In the genomic region with DNA sequence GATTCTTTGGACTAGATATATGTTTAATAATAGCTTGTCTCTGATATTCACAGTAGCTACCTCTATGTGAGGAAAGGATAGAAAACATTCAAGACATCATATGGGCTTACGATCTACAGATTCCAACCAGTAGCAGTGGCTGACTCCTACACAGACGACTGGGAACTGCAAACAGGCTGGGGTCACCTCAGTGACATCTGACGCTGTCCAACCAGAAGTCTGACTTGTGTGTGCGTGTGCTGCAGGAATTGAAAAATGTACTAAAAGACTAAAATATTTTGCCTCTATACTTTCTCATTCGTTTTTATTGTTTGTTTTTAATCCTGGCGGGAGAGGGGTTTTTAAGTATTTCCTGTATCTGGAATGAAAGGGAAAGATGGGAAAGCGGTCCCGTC, we compare ENCODE assay signal across 8 mouse cellular contexts. TPM values are rescaled to one million over a fixed set of nuclear protein-coding genes. Genes with fewer than 3 reads are reported as not detected.
A peak's percentile ranks its signal among the peaks of the same experiment; 100 is the strongest.
DNase-seq lines count a peak whose midpoint lies in the region; ATAC-seq and TF ChIP-seq lines count a peak whose summit lies in the region.

No protein-coding gene starts in this region.

- ATAC-seq in CD4-positive, CD25-positive, alpha-beta regulatory T cell, adult 4 months, result no peak
- ATAC-seq in midbrain, embryonic 16.5 days, result no peak

- peak overlapping the region; percentile 99 for H3K4me3 ChIP-seq in testis, adult 2 months (ENCODE audit: control insufficient read depth, low read depth, low read length)
- H3K4me3 ChIP-seq in midbrain, embryonic 16.5 days (ENCODE audit: low read depth, low read length), result peak overlapping the region; percentile 97

- no peaks in the 10 kb centered on the region for H3K9me3 ChIP-seq in midbrain, embryonic 16.5 days (replicated peaks; ENCODE audit: control insufficient read depth, low read length, poor library complexity, severe bottlenecking)

- H3K36me3 ChIP-seq in testis, adult 2 months (ENCODE audit: control insufficient read depth, insufficient read depth, low read length), result no peaks in the 10 kb centered on the region
- H3K36me3 ChIP-seq in midbrain, embryonic 16.5 days (ENCODE audit: control insufficient read depth, insufficient read depth, low read length), result no peaks in the 10 kb centered on the region

- H3K27ac ChIP-seq in testis, adult 2 months (ENCODE audit: control insufficient read depth, insufficient read depth, low read depth, low read length), result peak overlapping the region; percentile 97
- H3K27ac ChIP-seq in midbrain, embryonic 16.5 days (ENCODE audit: low read length), result peak overlapping the region; percentile 98

- peak; percentile 49 for DNase-seq in CD4-positive, CD25-positive, alpha-beta regulatory T cell, adult 2 months (ENCODE audit: low read depth, low spot score)
- DNase-seq in testis, postnatal 14 days (ENCODE audit: low spot score), result no peak
- peak; percentile 44 for DNase-seq in kidney, postnatal 10 days
- no peak for DNase-seq in layer of hippocampus, adult 8-10 months (ENCODE audit: low spot score in 2 of 2)
- no peak for DNase-seq in urinary bladder, postnatal 36 days (ENCODE audit: low spot score in 2 of 2)

- H3K27me3 ChIP-seq in testis, adult 2 months (ENCODE audit: control insufficient read depth, insufficient read depth, low read length), result no peaks in the 10 kb centered on the region
- H3K27me3 ChIP-seq in midbrain, embryonic 16.5 days (ENCODE audit: control insufficient read depth, insufficient read depth, low read depth, low read length), result no peaks in the 10 kb centered on the region

- TF ChIP-seq POLR2A in testis, adult 2 months (IDR thresholded peaks at IDR 0.05; ENCODE audit: control insufficient read depth, low read depth, low read length), result no peak

- H3K4me2 ChIP-seq in midbrain, embryonic 16.5 days (ENCODE audit: low read length), result peak overlapping the region; percentile 71

- H3K9ac ChIP-seq in midbrain, embryonic 16.5 days (ENCODE audit: low read depth, low read length), result peak overlapping the region; percentile 97

- WGBS in midbrain, embryonic 16.5 days, result under 1% methylated on average over 8 of the region's 8 CpGs

- peaks cover 7% of the 10 kb centered on the region; the same call in 1 of the 2 replicates for H3K4me1 ChIP-seq in testis, adult 2 months (ENCODE audit: control insufficient read depth, insufficient read depth, low read length)
- peaks cover 32% of the 10 kb centered on the region for H3K4me1 ChIP-seq in midbrain, embryonic 16.5 days (ENCODE audit: control insufficient read depth, insufficient read depth, low read length)

- TF ChIP-seq CTCF in testis, adult 2 months (IDR thresholded peaks at IDR 0.05; ENCODE audit: control insufficient read depth, insufficient read depth, insufficient replicate concordance, low read depth, low read length), result no peak

RNA-seq across cellular contexts. Expression of a gene that starts 0.9 kb away (rescaled TPM):
- polyA plus RNA-seq in CD4-positive, CD25-positive, alpha-beta regulatory T cell, adult 4 months (2017; shearing (Covaris generic)), result 10 to 100 TPM; 23.6 to 25.6 TPM
- polyA plus RNA-seq in testis, adult 2 months (2012; rRNA removed), result 4.1 and 4.4 TPM in 2 replicates
- polyA plus RNA-seq in midbrain, embryonic 16.5 days (2015; fragmentation: Nextera tagmentation; extraction: Ambion mirVana), result 39.5 and 47.4 TPM in 2 replicates
- 10 to 100 TPM; 25.0 to 26.5 (median 25.7) TPM for total RNA-seq in layer of hippocampus, adult 8-10 months (2022)

RNA-seq across cellular contexts. Expression of a gene that starts 20.0 kb away (rescaled TPM):
- 10 to 100 TPM; 23.5 to 47.7 TPM for polyA plus RNA-seq in CD4-positive, CD25-positive, alpha-beta regulatory T cell, adult 4 months (2017; shearing (Covaris generic))
- polyA plus RNA-seq in testis, adult 2 months (2012; rRNA removed), result 68.5 and 95.9 TPM in 2 replicates
- 200 and 230 TPM in 2 replicates for polyA plus RNA-seq in midbrain, embryonic 16.5 days (2015; fragmentation: Nextera tagmentation; extraction: Ambion mirVana)
- 100 to 1,000 TPM; 208 to 223 (median 218) TPM for total RNA-seq in layer of hippocampus, adult 8-10 months (2022)

RNA-seq across cellular contexts. Expression of a gene that starts 30.7 kb away (rescaled TPM):
- polyA plus RNA-seq in CD4-positive, CD25-positive, alpha-beta regulatory T cell, adult 4 months (2017; shearing (Covaris generic)), result 1 to 10 TPM; 4.1 to 9.9 TPM
- polyA plus RNA-seq in testis, adult 2 months (2012; rRNA removed), result 1.9 and 3.9 TPM in 2 replicates
- polyA plus RNA-seq in midbrain, embryonic 16.5 days (2015; fragmentation: Nextera tagmentation; extraction: Ambion mirVana), result 46.1 and 54.7 TPM in 2 replicates
- total RNA-seq in layer of hippocampus, adult 8-10 months (2022), result 10 to 100 TPM; 30.9 to 38.7 (median 33.4) TPM

Comparison
In these comparisons a context has a peak if more than half of its experiments do, and no peak if none do; other contexts are left out.
1. DNase-seq: peak in CD4-positive, CD25-positive, alpha-beta regulatory T cell, adult 2 months (single experiment) and kidney, postnatal 10 days (single experiment); none in testis, postnatal 14 days (single experiment), layer of hippocampus, adult 8-10 months (0 of 2) and urinary bladder, postnatal 36 days (0 of 2).